Mouse (Mus musculus) T-helper 17 cell (primary cell): ENCODE data around the gene Kif2a.

Experiments
- in situ Hi-C, 2 experiments: fragments of 300-600 bp; cut with MboI, MseI; formaldehyde crosslinking; loops; 1 replicate in 1 of 2; 2 replicates in 1 of 2; pipeline ENCODE4 v1.15.1; 2025; ENCODE audit warnings: high pct_unique_total_duplicates in 2 of 2

Gene Kif2a

GRCm38 (mm10) chr13:107021461-107022265 lies at the start of gene Kif2a:
Gene Kif2a (minus strand): TSS chr13:107022126.
- in situ Hi-C loops = no loop called here

- in situ Hi-C loops = no loop called here
Measured at GRCm38 (mm10) chr13:107069061-107069460, 47.1 kb upstream of the Kif2a start.

- in situ Hi-C loops = no loop called here
Measured at GRCm38 (mm10) chr13:107065098-107065855, 43.4 kb upstream of the Kif2a start.

- in situ Hi-C loops = no loop called here
Measured at GRCm38 (mm10) chr13:107064263-107064662, 42.3 kb upstream of the Kif2a start.

GRCm38 (mm10) chr13:107063115-107063807 lies 41.3 kb upstream of the Kif2a start:
- in situ Hi-C loops = no loop called here

- in situ Hi-C loops = no loop called here
Measured at GRCm38 (mm10) chr13:107060098-107060497, 38.2 kb upstream of the Kif2a start.

GRCm38 (mm10) chr13:107059460-107059859 lies 37.5 kb upstream of the Kif2a start:
- in situ Hi-C loops = no loop called here

- in situ Hi-C loops = no loop called here
Measured at GRCm38 (mm10) chr13:107056318-107056717, 34.4 kb upstream of the Kif2a start.

- in situ Hi-C loops = no loop called here
Measured at GRCm38 (mm10) chr13:107054496-107054895, 32.6 kb upstream of the Kif2a start.

GRCm38 (mm10) chr13:107051342-107051741 lies 29.4 kb upstream of the Kif2a start:
- in situ Hi-C loops = no loop called here

- in situ Hi-C loops = loop anchor here in 1 of 2 experiments (5.0 kb wide), 1 partner anchor 67 kb away; no protein-coding TSS in a partner anchor
Measured at GRCm38 (mm10) chr13:107044229-107044628, 22.3 kb upstream of the Kif2a start.

- in situ Hi-C loops = loop anchor here in 1 of 2 experiments (5.0 kb wide), 1 partner anchor 65 kb away; no protein-coding TSS in a partner anchor
Measured at GRCm38 (mm10) chr13:107042551-107042950, 20.6 kb upstream of the Kif2a start.

GRCm38 (mm10) chr13:107039493-107039892 lies 17.6 kb upstream of the Kif2a start:
- in situ Hi-C loops = no loop called here

- in situ Hi-C loops = no loop called here
Measured at GRCm38 (mm10) chr13:107038346-107038745, 16.4 kb upstream of the Kif2a start.

- in situ Hi-C loops = no loop called here
Measured at GRCm38 (mm10) chr13:107035511-107036113, 13.7 kb upstream of the Kif2a start.

GRCm38 (mm10) chr13:107035078-107035477 lies 13.2 kb upstream of the Kif2a start:
- in situ Hi-C loops = no loop called here

GRCm38 (mm10) chr13:107034028-107034920 lies 12.3 kb upstream of the Kif2a start:
- in situ Hi-C loops = no loop called here

- in situ Hi-C loops = no loop called here
Measured at GRCm38 (mm10) chr13:107031228-107031627, 9.3 kb upstream of the Kif2a start.

- in situ Hi-C loops = no loop called here
Measured at GRCm38 (mm10) chr13:107027218-107027617, 5.3 kb upstream of the Kif2a start.

GRCm38 (mm10) chr13:107025663-107026062 lies 3.7 kb upstream of the Kif2a start:
- in situ Hi-C loops = no loop called here
